Mouse (Mus musculus): Measurements from ENCODE around the gene Dnajc22.
"Not testable (repeated sequence)": the region's sequence is repeated elsewhere in the genome, so short reads cannot be mapped to it uniquely, and the experiment has no call there.

The Dnajc22 gene

GRCm38 (mm10) chr15:99092870-99093269, at the start of gene Dnajc22:
TSS of gene Dnajc22 (plus strand) at chr15:99093170.
- in situ Hi-C loops (cut with MboI, MseI): no loop called here

- in situ Hi-C loops (cut with MboI, MseI): loop anchor here in 1 of 2 experiments (10.0 kb wide), 1 partner anchor 150 kb away; no protein-coding TSS in a partner anchor
These were observed 48.1 kb upstream of the Dnajc22 start for GRCm38 (mm10) chr15:99044854-99045253.

DNA sequence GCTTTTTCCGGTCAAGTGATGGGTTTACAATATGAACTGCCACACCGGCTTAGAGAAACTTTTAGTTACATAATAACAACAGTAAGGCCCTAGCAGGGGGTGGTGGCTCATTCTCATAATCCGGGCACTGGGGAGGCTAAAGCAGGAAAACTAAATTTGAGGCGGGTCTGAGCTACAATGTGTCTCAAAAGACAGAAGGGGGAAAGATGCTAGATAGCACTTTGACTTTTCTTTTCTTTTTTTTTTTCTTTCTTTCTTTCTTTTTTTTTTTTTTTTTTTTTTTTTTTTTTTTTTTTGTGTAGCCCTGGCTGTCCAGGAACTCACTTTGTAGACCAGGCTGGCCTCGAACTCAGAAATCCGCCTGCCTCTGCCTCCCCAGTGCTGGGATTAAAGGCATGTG, 47.2 kb upstream of the Dnajc22 start:
- in situ Hi-C loops (cut with MboI, MseI): loop anchor here in 1 of 2 experiments (10.0 kb wide), 1 partner anchor 149 kb away; no protein-coding TSS in a partner anchor

DNA sequence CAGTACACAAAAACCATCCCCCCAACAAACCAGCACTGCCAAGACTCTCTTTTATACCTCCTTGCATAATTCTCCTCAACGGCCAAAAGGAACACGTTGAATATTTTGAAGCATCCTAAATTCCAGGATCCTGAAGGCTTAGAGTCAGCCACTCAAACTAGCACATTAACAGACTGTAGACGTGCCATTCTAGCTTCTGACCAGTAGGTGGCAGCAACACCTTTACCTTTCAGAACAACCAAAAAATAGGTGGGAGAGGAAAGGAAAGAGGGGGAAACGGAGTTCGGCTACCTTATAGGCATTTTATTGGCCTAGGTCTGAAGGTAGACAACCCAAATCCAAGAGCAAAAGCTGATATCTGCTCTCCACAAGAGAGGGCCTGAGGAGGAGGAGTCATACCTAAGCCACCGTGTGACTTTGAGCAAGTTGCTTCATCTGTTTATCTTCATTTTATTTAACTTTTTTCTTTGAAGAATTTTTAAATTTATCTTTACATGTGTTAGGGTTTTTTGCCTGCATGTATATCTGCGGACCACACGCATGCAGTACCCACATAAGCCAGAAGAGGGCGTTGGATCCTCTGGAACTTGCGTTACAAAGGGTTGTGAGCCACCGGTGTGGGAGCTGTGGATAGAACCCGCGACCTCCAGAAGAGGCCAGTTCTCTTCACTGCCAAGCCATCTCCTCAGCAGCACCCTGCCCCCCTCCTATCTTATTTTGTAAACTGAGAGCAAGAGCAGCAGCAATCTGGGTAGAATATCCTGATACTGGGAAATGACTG, 43.3 kb upstream of the Dnajc22 start:
- in situ Hi-C loops (cut with MboI, MseI): loop anchor here in 1 of 2 experiments (10.0 kb wide), 2 partner anchors 65 to 145 kb away; no protein-coding TSS in a partner anchor

GRCm38 (mm10) chr15:99053373-99053772, 39.6 kb upstream of the Dnajc22 start:
- in situ Hi-C loops (cut with MboI, MseI): loop anchor here in 1 of 2 experiments (10.0 kb wide), 1 partner anchor 61 kb away; no protein-coding TSS in a partner anchor

DNA sequence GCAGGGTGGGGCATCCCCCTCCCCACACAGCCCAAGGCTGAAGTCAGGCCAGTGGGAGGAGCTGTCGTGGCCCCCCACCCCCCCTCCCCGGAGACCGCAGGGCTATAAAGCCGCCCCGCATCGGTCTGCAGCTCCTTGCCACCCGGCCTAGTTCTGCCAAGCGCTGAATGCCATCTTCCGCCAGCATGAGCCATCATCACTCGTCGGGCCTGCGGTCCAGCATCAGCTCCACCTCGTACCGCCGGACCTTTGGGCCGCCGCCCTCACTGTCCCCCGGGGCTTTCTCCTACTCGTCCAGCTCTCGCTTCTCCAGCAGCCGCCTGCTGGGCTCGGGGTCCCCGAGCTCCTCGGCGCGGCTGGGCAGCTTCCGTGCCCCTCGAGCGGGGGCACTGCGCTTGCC, 37.9 kb upstream of the Dnajc22 start, which contains the start of gene Prph:
TSS of gene Prph (plus strand) at position 135 of the 400 bp plus-strand sequence.
- in situ Hi-C loops (cut with MboI, MseI): loop anchor here (5.0 to 10.0 kb wide), 2 partner anchors 60 to 72 kb away; partner anchors contain the start of gene Spats2 (in 1 of the 2)

DNA sequence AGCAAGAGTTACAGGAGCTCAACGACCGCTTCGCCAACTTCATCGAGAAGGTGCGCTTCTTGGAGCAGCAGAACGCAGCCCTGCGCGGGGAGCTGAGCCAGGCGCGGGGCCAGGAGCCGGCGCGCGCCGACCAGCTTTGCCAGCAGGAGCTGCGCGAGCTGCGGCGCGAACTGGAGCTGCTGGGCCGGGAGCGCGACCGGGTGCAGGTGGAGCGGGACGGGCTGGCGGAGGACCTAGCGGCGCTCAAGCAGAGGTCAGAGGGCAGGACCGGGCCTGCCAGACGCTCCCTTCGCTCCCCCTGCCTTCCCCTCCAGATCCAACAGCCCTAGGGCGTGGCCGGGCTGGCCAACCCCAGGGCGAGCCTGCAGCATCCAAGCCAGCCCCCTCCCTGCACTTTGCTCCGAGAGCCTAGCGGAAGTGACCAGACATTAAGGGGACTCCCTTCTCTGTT, 37.4 kb upstream of the Dnajc22 start:
- in situ Hi-C loops (cut with MboI, MseI): loop anchor here (5.0 to 10.0 kb wide), 2 partner anchors 59 to 72 kb away; partner anchors contain the start of gene Spats2 (in 1 of the 2)

GRCm38 (mm10) chr15:99056332-99056731, 36.6 kb upstream of the Dnajc22 start:
- in situ Hi-C loops (cut with MboI, MseI): loop anchor here (5.0 to 10.0 kb wide), 2 partner anchors 58 to 71 kb away; partner anchors contain the start of gene Spats2 (in 1 of the 2)

DNA sequence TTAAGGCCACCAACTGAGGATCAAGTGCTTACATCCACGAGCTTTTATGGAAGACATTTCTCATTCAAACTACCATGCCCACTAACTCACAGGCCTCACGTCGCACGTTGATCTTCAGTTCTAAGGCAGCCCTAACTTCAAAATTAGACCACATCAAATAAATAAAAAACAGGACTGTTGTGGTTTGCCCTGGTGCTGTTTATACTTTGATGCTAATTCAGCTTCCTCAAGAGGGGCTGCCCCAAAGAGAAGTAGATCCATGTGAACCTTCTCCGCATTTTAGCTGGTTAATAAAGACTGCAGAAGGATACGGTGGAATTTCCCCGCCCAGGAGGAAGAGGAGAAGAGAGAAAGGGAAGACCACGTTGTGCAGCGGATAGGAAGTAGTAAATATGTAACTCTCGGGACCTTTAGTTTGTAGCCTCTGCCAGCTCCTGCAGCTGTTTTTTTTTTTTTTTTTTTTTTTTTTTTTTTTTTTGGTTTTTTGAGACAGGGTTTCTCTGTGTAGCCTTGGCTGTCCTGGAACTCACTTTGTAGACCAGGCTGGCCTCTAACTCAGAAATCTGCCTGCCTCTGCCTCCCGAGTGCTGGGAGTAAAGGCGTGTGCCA, 27.3 kb upstream of the Dnajc22 start:
- in situ Hi-C loops (cut with MboI, MseI): no loop called here

DNA sequence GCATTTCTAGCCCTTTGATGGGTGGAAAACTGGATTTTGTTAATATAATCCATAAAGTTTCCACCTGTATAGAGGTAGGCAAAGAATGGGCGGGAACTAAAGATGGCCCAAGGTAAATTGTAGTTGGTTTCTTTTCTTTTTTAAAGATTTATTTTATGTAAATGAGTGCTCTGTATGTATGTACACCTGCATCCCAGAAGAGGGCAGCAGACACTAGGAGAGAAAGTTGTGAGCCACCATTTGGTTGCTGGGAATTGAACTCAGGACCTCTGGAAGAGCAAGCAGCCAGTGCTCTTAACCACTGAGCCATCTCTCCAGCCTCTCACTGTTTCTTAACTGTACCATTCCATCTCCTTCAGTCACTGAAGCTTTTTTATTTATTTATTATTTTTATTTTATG, 21.0 kb upstream of the Dnajc22 start:
- in situ Hi-C loops (cut with MboI, MseI): no loop called here

- in situ Hi-C loops (cut with MboI, MseI): no loop called here
These were observed 18.9 kb upstream of the Dnajc22 start, which contains the start of gene Troap for GRCm38 (mm10) chr15:99074019-99074599. TSS of gene Troap (plus strand) at chr15:99074575.

DNA sequence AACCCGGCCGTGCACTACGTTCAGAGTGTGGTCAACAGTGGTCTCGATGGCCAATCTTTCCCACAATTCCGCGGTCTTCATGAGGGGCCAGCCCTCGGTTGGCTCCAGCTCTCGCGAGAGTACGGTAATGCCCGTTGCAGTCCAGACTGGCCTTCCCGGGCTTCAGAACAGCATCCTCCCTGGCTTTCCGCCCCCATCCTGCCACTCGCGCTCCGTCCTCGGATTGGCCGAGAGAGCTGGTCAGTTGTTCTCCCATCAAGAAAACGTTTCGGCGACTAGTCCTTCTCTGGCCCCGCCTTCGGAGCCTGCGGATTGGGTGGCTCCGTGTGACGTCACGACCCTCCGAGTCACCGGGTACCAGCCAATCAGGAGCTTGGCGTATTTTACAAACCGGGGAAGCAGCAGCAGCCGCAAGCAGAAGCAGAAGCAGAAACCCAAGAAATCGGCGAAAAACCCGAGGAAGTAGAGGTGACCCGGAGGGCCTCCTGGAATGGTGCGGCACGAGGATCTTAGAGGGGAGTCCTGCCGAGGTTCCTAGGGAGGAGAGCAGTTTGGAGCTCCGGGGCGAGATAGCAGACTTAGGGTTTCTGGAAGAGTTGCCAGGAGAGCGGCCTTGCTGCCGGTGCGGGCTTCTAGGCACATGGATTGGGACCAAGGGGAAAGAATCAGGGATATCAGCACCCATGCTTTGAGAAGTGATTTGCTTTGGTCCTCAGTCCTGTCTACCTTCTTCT, 18.2 kb upstream of the Dnajc22 start:
- in situ Hi-C loops (cut with MboI, MseI): no loop called here

DNA sequence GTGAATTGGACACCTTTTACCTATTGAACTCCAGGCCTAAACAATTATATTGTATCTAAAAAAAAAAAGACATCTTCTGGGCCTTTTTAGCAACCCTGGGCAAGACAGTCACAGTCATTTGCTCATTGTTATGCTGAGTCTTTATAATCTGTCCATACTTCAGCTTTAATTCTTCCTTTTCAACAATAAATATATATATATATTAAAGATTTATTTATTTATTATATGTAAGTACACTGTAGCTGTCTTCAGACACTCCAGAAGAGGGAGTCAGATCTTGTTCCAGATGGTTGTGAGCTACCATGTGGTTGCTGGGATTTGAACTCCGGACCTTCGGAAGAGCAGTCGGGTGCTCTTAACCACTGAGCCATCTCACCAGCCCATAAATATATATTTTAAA, 17.0 kb upstream of the Dnajc22 start:
- in situ Hi-C loops (cut with MboI, MseI): not testable (repeated sequence)

- in situ Hi-C loops (cut with MboI, MseI): no loop called here
These were observed 14.6 kb upstream of the Dnajc22 start for GRCm38 (mm10) chr15:99078181-99078910.

DNA sequence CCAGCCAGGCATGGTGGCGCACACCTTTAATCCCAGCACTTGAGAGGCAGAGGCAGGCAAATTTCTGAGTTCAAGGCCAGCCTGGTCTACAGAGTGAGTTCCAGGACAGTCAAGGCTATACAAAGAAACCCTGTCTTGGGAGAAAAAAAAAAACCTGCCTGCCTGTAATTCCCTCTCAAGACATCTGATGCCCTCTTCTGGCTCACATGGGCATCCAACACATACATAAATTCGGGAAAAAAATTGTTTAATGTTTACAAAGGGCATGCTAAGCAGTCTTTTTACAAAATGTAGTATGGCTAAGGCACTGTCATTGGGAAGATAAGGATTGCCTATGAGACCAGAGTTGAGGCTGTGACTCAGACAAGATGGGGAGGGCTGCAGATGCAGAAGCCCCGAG, 13.2 kb upstream of the Dnajc22 start:
- in situ Hi-C loops (cut with MboI, MseI): no loop called here

DNA sequence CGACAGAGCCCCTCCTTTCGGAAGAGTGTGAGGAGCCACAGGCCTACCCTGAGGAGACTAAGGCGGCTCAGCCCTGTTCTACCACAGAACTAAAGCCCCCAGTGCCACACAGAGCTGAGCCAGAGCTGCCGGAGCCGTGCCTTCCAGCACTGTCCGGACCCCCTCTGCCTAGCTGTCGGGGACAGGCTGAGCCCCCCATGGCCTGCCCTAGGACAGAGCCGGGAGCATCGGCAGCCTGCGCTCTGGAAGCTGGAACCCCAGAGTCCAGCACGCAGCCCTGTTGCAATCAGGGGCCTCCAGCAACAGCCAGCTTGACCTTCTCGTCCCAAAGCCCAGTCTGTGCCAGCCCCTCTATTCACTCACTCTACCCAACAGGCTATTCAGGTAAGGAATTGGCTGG, 10.6 kb upstream of the Dnajc22 start:
- in situ Hi-C loops (cut with MboI, MseI): no loop called here

- in situ Hi-C loops (cut with MboI, MseI): no loop called here
These were observed 10.1 kb upstream of the Dnajc22 start for GRCm38 (mm10) chr15:99082840-99083239.

- in situ Hi-C loops (cut with MboI, MseI): no loop called here
These were observed 9.7 kb upstream of the Dnajc22 start for GRCm38 (mm10) chr15:99083258-99083657.

GRCm38 (mm10) chr15:99083867-99084557, 9.0 kb upstream of the Dnajc22 start:
- in situ Hi-C loops (cut with MboI, MseI): no loop called here

GRCm38 (mm10) chr15:99084618-99085017, 8.4 kb upstream of the Dnajc22 start:
- in situ Hi-C loops (cut with MboI, MseI): loop anchor here in 1 of 2 experiments (5.0 kb wide), 1 partner anchor 43 kb away; the partner anchor contains the start of gene Spats2
